Mouse (Mus musculus) Patski (cell line): ENCODE results near the gene Tjp3. TPM values are rescaled to one million over a fixed set of nuclear protein-coding genes. Genes with fewer than 3 reads are reported as not detected.

Experiments used
- ATAC-seq: fragments of 100-300 bp; one replicate; pipeline ENCODE4 v1.8.0; 2021
- CTCF ChIA-PET: fragments of 350-600 bp; sonication (Branson Sonifier 250); formaldehyde crosslinking; loops from one replicate; lab custom pipeline; 2022; ENCODE audit warnings: inconsistent platforms; lab: Charles Lee
- POLR2A ChIA-PET: fragments of 350-600 bp; sonication (Branson Sonifier 250); formaldehyde crosslinking; loops from one replicate; lab custom pipeline; 2022; ENCODE audit warnings: antibody characterized with exemption, inconsistent platforms; lab: Charles Lee
- DNase-seq: peaks from one replicate; pipeline ENCODE4 v3.0.0-alpha.2; 2011; ENCODE audit warnings: low read depth, low spot score
- H3K27me3 ChIP-seq: fragments of 371-371 bp; one replicate; pipeline ENCODE4 v1.5.1; 2021
- CTCF ChIP-seq: fragments of 100-300 bp; IDR thresholded peaks from one replicate; pipeline ENCODE4 v1.5.1; 2021
- in situ Hi-C: fragments of 300-500 bp; cut with MboI; formaldehyde crosslinking; loops from 3 replicates; pipeline ENCODE4 v1.11.1; 2018; ENCODE audit warnings: low pct_unique_long_range_greater_than_20kb, mixed read lengths
- polyA plus RNA-seq: library from polyadenylated mRNA; unstranded; gene quantifications from one replicate; pipeline ENCODE4 v1.2.3, GENCODE M21; 2021

Tjp3 gene
- 6.5 TPM for polyA plus RNA-seq

DNA sequence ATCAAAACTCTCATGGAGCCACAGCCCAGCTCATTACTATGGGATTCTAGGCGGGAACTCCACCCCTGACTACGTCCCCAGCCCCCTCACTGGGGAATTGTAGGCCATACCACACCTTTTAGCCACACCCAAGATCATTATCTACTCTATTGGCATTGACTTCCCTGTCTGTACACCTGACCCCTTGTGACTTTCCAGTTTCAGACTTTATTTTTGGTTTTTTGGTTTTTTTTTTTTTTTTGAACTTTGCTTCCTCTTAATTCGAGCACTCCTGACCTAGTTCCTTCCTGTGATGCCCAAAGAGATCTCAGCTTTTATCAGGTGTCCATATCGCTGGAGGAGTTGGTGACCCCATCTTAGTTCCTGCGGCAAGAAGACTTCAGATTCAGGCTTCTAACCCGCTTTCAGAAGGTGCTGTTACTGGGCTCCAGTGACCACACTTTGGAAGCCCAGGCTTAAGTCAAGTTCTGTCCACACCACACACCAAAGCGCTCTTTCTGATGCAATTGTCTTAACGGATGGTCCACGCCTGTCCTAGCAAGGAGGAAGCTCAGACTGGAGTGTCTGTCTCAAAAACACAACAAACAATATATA is at the start of gene Tjp3:
TSS of gene Tjp3 (minus strand) at position 71 of the 594 bp plus-strand sequence.
- CTCF ChIA-PET, result interaction anchor here (1.0 to 2.3 kb wide), 10 partner anchors 10 to 99 kb away, joined by 3 to 32 read pairs (median 8); partner anchors contain the start of gene Hmg20b
- no peaks in the 10 kb centered on the region for H3K27me3 ChIP-seq
- ATAC-seq, result no peak
- DNase-seq, result no peak
- POLR2A ChIA-PET, result interaction anchor here (2.1 kb wide), 1 partner anchor 29 kb away, joined by 8 read pairs; the partner anchor contains the start of gene Cactin
- no peak for TF ChIP-seq CTCF
- in situ Hi-C loops, result no loop called here

DNA sequence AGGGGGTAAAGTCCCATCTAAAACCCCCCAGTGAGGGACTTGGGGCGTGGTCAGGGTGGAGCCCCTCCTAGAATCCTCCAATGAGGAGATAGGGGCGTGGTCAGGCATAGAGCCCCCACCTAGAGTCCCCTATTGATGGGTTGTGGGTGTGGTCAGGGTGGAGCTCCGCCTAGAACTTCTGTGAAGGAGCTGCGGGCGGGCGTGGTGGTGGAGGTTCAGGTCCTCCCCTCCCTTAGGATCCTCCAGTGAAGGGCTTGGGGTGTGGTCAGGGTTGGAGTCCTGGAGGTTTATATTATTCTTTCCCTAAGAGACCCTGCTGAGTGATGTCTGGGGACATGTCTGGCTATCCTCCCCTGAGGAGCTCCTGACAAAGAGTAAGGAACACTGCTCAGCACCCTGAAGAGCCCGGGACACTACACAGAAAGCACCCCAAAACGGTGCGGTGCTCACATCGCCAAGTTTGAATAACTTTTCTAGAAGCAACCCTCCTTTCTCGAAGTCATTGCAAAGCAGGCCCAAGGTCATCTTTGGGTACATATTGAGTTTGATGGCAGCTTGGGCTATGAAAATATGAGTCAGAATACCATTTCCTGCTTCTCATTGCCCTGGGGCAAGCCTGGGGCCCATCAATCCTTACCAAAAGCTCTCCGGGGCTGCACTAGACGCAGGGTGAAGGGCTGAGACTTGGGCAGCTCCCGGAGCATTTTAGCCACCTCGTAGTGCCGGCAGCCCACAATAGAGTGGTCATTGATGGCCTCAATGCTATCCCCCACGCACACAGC is 49.4 kb upstream of the Tjp3 start:
- H3K27me3 ChIP-seq, result no peaks in the 10 kb centered on the region
- CTCF ChIA-PET, result interaction anchor here (1.0 to 2.3 kb wide), 2 partner anchors 10 to 48 kb away, joined by 3 to 10 read pairs; partner anchors contain the start of genes Hmg20b and Pip5k1c
- DNase-seq (no peak), ATAC-seq (no peak)
- TF ChIP-seq CTCF, result no peak
- in situ Hi-C loops, result no loop called here
- POLR2A ChIA-PET, result no interaction called here

DNA sequence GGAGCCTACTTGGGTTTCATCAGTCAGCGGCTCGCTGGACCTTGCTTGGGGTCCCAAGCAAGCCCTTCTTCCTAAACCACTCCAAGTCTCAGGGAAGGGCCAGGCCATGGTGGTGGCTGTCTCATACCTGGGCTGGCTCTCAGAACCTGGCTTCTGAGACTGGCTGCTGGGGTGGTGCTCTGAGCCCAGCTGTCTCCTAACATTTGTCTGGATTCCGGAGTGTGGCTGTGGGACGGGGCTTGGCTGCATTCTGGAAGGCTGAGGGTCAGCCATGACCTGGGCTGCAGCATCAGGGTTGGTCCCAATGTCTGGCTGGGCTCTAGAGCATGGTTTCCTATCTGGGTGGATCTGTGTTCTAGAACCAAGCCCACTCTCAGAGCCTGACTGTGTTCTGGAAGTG is 45.2 kb upstream of the Tjp3 start:
- CTCF ChIA-PET, result interaction anchor here (1.4 kb wide), 1 partner anchor 47 kb away, joined by 5 read pairs; no protein-coding TSS in a partner anchor
- POLR2A ChIA-PET, result no interaction called here
- in situ Hi-C loops, result no loop called here
- ATAC-seq, result no peak
- TF ChIP-seq CTCF, result no peak
- DNase-seq, result no peak
- no peaks in the 10 kb centered on the region for H3K27me3 ChIP-seq

DNA sequence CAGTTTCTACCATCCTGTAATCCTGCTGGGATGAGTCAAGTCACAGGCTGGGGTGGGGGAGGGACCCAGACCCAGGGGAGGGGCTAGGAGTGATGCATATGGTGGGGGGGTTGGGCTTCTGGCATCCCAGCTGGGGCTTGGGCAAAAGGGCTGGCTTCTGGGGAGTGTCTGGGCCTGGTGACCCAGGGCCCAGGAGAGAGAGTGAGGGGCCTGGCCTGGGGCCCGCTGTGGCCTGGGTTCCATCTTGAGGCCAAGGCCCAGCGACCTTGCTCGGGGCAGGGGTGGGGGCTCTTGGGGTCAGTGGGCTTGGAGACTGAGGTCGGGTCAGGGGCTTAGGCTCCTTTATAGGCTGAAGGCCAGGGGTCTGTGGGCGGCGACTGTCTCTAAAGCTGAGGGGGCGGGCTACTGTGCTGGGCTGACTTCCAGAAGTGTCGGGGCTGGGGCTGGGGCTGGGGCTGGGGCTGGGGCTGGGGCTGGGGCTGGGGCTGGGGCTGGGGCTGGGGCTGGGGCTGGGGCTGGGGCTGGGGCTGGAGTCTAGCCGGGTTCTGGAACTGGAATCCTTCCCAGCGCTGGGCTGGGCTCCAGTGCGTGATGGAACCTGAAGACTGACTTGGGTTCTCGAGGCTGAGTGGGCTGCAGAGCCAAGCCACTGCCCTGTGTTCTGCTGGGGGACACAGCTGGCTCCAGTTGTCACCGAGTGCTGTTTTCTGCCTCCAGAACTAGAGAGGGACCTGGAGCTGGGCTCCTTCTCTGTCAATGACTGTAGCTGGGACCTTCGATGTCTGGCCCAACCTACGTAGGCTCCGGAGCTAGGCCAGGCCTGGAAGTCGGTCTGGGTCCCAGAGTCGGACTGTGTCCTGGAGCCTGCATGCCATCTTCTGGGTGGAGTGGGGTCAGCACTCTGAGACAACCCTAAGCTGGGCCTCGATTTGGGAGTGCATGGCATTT is 44.3 kb upstream of the Tjp3 start:
- no peak for TF ChIP-seq CTCF
- H3K27me3 ChIP-seq, result no peaks in the 10 kb centered on the region
- ChIA-PET POLR2A (interaction anchor here (0.6 kb wide), 1 partner anchor 125 kb away, joined by 6 read pairs; no protein-coding TSS in a partner anchor), CTCF (interaction anchor here (1.4 kb wide), 1 partner anchor 46 kb away, joined by 5 read pairs; no protein-coding TSS in a partner anchor)
- in situ Hi-C loops, result no loop called here
- ATAC-seq (no peak), DNase-seq (no peak)

DNA sequence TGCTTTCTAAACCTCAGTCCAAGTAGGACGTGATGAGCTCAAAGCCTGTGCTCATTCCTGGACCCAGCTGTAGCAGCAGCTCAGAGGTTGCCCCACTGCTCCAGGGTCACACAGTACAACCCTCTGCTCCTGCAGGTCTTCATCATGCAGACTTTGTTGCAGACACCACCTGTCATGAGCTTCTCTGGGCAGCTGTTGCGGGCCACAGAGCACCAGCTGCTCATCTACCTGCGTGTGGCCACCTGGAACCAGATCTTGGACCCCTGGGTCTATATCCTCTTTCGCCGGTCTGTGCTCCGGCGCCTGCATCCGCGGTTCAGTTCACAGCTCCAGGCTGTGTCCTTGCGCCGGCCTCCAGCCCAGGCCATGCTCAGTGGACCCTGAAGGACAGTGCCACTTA is 42.9 kb upstream of the Tjp3 start:
- ChIA-PET POLR2A (no interaction called here), CTCF (no interaction called here)
- DNase-seq (no peak), ATAC-seq (no peak)
- H3K27me3 ChIP-seq, result no peaks in the 10 kb centered on the region
- TF ChIP-seq CTCF, result no peak
- in situ Hi-C loops, result no loop called here

DNA sequence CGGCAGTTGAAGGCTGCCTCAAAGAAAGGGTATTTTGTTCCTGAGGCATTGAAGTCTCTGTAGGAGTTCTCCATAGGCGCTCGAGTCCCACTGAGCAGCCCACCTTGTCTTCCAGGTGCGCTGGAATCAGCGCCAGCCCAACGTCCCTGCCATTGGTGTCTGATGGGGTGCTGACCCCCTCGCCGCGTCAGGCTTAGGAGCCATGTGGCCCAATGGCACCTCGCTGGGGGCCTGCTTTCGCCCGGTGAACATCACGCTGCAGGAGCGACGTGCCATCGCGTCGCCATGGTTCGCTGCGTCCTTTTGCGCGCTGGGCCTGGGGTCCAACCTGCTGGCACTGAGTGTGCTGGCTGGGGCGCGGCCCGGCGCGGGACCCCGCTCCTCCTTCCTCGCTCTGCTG is 40.9 kb upstream of the Tjp3 start:
- ChIA-PET POLR2A (interaction anchor here (0.7 kb wide), 1 partner anchor 177 kb away, joined by 8 read pairs; no protein-coding TSS in a partner anchor), CTCF (no interaction called here)
- no peak for TF ChIP-seq CTCF
- ATAC-seq (no peak), DNase-seq (no peak)
- no peaks in the 10 kb centered on the region for H3K27me3 ChIP-seq
- in situ Hi-C loops, result no loop called here

DNA sequence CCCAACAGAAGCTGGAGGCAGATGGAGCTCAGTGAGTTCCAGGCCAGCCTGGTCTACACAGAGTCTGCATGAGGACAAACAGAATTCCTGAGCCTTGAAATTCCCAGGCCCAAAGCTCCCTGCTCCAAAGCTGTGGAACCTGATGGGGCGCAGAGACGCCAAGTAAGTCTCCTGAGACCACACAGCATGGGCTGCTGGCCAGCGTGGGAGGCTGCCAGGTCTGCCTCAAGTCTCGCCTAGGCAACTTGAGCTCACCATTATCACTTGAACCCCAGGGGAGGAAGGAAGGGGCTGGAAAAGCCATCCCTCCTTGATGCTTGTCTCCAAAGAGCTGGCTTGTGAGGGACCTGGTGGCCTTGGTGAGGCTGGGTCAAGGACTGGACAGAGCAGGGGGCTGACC is 38.6 kb upstream of the Tjp3 start:
- ATAC-seq (no peak), DNase-seq (no peak)
- H3K27me3 ChIP-seq, result no peaks in the 10 kb centered on the region
- no peak for TF ChIP-seq CTCF
- POLR2A ChIA-PET, result interaction anchor here (1.0 to 1.1 kb wide), 2 partner anchors 9 to 10 kb away, joined by 3 read pairs; partner anchors contain the start of gene Cactin
- in situ Hi-C loops, result no loop called here
- CTCF ChIA-PET, result interaction anchor here (1.2 kb wide), 1 partner anchor 12 kb away, joined by 4 read pairs; no protein-coding TSS in a partner anchor

DNA sequence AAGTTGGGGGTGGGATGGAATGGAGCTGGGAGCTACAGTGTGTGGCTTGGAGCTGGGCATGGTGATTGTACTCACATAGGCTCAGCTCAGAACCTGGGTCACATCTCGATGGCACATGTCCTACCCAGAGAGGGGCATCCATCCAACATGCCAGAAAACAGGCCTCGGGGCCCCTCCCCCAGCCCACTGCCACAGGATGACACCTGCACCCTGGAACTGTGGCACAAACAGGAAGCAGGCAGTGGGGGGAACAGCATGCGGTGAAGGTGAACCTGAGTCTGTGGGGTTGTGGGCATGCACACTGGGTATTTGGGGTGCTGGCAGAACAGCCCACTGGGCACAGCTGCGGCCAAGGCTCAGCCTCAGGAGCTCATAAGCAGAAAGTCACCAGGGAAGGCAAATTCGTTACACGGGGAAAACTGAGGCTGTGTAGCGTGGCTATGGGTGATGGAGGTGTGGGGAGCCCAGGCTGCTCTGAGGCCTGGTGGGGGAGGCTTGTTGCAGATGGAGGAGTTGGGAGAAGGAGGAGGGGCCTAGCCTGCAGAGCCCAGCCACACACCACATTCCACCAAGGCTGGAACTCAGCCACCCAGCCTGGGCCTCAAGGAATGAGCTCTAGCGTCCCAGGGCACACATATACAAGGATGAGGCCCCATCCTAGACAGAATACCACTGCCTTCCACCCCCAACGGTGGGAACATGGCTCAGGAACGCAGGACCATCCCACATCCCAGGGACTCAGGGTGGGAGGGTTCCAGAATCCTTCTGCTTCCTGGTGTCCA is 38.0 kb upstream of the Tjp3 start:
- TF ChIP-seq CTCF, result no peak

DNA sequence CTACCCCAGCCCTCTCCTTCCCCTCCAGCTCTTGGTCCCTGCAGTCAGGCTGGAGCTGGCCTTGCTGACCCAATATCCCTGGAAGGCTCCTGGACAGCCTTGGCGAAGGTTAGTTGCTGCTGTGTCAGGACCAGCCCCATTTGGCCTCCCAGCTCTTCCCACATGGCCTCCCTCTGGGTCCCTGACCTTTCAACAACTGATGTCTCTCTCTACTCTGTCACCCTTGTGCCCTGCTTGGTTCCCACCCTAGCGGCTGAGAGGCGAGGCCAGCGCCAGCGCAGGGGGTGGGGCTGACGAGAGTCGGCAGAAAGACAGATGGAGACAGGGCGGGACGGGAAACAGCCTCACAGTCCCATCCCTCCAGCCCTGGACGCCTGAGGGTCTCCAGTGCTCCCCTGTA is 37.0 kb upstream of the Tjp3 start, which contains the start of gene Tbxa2r:
TSS of gene Tbxa2r (plus strand) at position 346 of the 400 bp plus-strand sequence.
- in situ Hi-C loops, result no loop called here
- CTCF ChIA-PET, result no interaction called here
- no peak for DNase-seq
- no peak for TF ChIP-seq CTCF
- ATAC-seq, result no peak
- POLR2A ChIA-PET, result no interaction called here
- H3K27me3 ChIP-seq, result no peaks in the 10 kb centered on the region

More for the DNA sequence above, 38.0 kb upstream of the Tjp3 start:
- ChIA-PET POLR2A (interaction anchor here (1.0 to 1.1 kb wide), 2 partner anchors 8 to 10 kb away, joined by 3 read pairs; partner anchors contain the start of gene Cactin), CTCF (interaction anchor here (1.2 kb wide), 1 partner anchor 12 kb away, joined by 4 read pairs; no protein-coding TSS in a partner anchor)
- in situ Hi-C loops, result no loop called here
- no peak for DNase-seq
- H3K27me3 ChIP-seq, result no peaks in the 10 kb centered on the region
- ATAC-seq, result no peak
